Mouse (Mus musculus) large intestine, adult 2 months (tissue): ENCODE measurements around the gene Camkk1. TPM values are rescaled to one million over a fixed set of nuclear protein-coding genes. Genes with fewer than 3 reads are reported as not detected.
A peak's percentile ranks its signal among the peaks of the same experiment; 100 is the strongest.

Experiments used
- DNase-seq: peaks from one replicate; pipeline ENCODE4 v3.0.0-alpha.2; 2012; ENCODE audit warnings: low read depth, low spot score
- WGBS: fragments of 180-500 bp; shearing (Covaris S2); methylation state at CpG from one replicate; pipeline ENCODE4 v1.1.7; 2018; 5-methylcytosine and 5-hydroxymethylcytosine counted together
- polyA plus RNA-seq: library from polyadenylated mRNA; depleted of rRNA; stranded (reverse); fragments of >200 nt; gene quantifications from 2 replicates; pipeline ENCODE4 v1.2.3, GENCODE M21; 2012; rRNA removed

Camkk1 gene
- polyA plus RNA-seq: 3.8 and 4.2 TPM in 2 replicates

DNA sequence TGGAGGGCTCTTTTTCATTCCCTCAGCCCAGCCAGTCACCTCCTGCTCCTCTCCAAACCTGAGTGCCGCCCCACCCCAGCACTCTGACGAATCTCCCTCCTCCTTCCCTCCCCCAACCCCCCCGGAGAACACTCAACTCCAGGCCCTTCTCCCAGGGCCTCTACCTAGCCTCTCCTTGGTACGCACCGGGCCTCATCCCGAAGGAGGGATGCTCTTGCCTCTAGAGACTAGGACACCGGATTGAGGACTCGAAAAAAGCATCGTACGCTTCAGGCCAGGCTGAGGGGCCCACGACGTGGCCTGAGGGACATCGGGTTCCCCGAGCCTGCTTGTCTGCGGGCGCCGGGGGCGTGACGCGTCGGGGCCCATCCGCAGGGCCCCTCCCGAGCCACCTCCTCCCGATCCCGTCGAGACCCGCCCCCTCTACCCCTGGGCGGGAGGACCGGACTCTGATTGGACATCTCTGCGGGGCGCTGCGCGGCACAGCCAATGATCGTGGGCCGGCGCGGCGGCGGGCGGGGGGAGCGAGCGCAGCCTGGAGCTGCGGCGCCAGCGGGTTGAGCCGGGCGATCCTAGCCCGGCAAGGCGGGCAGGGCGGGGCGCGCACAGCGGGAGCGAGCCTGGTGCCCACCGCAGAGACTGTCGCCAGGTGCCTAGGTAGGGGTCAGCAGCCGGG, at the start of gene Camkk1:
Camkk1 (plus strand) TSS at position 538 of the 676 bp plus-strand sequence.
- DNase-seq: peak; percentile 36
- under 1% methylated on average over 57 of the region's 57 CpGs for WGBS

DNA sequence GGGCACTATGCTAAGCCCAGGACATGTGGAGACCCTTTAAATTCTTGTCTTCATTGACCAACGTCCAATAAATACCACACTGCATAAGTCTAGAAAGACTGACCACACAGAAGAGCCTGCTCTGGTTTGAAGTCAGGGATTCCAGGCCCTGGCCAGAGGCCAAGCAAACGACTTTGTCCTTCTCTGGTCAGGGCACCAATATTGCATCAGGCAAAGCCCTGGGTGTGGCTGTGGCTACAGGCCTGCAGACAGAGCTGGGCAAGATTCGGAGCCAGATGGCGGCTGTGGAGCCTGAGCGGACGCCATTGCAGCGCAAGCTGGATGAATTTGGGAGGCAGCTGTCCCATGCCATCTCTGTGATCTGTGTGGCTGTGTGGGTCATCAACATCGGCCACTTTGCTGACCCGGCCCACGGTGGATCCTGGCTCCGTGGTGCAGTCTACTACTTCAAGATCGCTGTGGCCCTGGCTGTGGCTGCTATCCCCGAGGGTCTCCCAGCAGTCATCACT, 43.8 kb upstream of the Camkk1 start:
- 73% methylated on average over 13 of the region's 13 CpGs for WGBS
- no peak for DNase-seq

DNA sequence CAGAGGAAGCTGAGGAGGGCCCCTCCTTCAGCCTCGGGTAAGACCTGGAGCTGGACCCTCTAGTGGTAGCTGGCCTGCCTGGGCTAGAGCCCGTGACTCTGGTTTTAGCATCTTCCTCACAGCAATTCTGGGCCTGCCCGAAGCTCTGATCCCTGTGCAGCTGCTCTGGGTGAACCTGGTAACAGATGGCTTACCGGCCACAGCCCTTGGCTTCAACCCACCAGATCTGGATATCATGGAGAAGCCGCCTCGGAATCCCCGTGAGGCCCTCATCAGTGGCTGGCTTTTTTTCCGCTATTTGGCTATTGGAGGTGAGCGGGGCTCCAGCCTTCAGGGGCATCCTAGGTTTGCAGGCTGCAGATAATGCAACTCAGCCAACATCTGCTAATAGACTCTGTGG, 36.3 kb upstream of the Camkk1 start:
- WGBS: 93% methylated on average over 9 of the region's 9 CpGs
- DNase-seq: no peak

DNA sequence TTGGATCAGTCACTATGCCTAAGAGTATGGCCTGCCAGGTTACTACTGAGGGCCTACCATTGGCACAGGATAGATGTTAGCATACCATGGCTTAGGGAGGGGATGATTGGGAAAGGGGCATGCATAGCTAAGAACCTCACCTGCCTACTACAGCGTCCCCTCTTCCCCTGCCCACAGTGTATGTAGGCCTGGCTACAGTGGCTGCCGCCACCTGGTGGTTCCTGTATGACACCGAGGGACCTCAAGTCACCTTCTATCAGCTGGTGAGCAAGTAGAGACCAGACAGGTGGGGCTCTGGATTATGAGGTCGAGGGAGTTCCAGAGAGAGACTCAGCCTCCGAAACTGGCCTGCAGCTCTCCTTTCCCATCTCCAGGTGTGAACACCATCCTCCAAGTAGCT, 35.5 kb upstream of the Camkk1 start:
- 55% methylated on average over 5 of the region's 5 CpGs for WGBS
- DNase-seq: no peak

DNA sequence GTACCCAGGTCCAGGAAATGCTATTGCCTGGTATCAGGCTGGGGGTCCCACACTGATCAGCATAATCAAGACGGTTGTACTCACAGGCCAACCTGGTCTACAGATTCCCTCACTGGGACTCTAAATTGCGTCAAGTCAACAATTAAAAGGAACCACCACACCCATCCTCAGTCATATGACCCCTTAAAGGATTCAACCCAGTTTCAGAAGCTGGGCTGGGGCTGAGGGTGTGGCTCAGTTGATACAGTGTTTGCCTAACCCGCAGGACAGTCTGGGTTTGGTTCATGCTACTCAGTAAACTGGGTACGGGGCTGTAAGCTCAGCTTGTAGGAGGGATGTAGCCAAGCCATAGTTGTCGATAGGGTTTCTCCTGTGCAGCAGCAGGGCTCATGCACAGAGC, 32.1 kb upstream of the Camkk1 start:
- WGBS: 34% methylated on average over 5 of the region's 5 CpGs
- DNase-seq: no peak

DNA sequence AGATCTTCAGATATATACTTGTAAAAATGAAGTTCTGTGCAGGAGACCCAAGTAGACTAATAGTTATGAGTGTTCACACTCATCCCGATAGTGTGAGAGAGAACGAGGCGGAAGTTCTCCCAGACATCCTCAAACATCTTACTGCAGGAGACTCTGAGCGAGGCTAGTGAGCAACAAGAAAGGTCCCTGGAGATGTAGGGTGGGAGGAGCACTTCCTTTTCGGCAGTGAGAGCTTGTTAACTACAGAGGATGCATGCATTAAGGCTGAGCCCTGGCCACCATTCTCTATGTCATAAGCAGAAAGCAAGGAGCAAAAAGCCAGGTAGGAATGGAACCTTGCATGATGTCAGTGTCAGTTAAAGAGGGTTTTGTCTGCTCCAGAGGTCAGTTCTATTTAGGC, 31.6 kb upstream of the Camkk1 start:
- DNase-seq: no peak
- 61% methylated on average over 5 of the region's 5 CpGs for WGBS

DNA sequence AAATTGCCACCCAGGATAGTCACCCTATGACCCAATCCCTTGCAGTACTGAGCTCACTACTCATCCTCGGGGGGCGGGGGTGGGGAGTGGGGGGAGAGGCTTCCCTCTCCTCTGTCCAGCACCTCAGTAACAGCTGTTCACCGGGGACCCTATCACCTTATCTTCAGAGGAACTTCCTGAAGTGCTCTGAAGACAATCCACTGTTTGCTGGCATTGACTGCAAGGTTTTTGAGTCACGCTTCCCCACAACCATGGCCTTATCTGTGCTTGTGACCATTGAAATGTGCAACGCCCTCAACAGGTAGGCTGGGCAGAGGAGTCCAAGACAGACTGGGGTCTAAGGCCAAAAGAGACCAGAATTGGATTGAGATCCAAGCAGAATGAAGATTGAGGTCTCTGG, 31.0 kb upstream of the Camkk1 start:
- no peak for DNase-seq
- 67% methylated on average over 5 of the region's 5 CpGs for WGBS

DNA sequence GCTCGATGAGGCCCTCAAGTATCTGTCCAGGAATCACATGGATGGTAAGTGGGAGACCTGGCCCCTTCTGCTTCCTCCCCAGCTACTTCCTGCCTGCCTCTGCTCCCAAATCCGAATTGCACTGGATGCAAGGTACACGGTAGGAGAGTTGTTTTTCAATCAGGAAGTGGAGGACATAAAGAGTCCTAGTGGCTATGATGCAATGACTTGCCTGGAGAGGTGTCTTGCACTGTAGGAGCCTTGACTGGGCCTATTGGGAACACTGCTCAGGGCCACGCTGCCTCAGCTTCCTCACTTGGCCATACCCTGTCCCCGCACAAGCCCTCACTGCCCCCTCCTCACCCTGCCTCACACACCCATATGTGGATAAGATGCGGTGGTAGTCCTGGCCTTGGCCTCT, 29.8 kb upstream of the Camkk1 start:
- no peak for DNase-seq
- 66% methylated on average over 6 of the region's 6 CpGs for WGBS

DNA sequence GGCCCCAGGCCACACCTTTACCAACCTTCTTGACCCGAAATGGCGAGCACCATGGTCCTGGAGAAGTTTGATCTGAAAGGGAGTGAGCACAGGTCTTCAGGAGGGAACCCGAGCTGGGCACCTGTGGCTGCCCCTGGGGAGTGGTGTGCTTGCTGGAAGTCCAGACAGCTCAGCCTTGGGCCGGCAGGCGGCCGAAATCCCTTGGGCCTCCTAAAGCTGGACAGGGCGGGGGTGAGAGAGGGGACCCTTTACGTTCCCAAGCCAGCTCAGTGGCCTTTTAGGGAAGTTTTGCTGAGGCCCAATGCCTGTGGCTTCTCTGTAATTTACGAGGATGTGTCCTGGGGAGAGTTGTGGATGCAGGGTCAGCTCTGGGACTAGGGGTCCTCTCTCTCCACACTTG, 28.1 kb upstream of the Camkk1 start:
- no peak for DNase-seq
- WGBS: 85% methylated on average over 9 of the region's 9 CpGs

DNA sequence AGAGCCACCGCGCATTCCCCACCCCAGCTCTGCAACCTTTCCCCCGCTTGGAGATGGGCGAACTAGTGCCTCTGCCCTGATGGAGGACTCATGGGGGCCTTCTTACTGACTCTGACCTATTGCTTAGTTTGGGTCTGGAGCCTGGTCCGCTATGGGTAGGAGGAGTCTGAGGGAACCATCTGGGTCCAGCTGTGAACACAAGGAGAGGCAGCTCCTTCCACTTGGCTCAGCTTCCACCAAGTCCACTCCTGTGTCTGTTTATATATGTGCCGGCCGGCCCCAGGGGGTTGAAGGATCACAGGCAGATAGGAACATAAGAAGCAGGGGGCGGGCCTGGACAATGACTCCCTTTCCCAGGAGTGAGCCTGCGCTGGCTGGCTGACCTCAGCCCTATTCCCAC, 26.8 kb upstream of the Camkk1 start:
- WGBS: 81% methylated on average over 9 of the region's 9 CpGs
- no peak for DNase-seq

DNA sequence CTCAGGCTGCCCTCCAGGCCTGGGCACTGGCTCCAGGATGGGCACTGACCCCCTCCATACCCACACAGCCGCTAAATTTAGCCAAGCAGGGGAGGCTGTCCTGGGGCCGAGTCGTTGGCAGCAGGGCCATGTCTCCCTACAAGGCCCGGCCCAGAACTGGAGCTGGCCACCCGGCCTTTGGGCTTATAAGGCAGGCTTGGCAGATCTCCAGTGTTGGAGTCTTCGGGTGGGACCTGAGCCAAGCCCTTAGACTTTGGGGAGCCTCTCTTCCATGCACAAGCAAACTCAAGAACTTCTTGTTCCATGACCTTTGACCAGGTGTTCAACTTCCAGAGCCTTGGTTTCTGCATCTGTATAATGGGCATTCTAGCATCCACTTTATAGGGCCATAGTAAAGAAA, 22.5 kb upstream of the Camkk1 start:
- DNase-seq: no peak
- 43% methylated on average over 6 of the region's 6 CpGs for WGBS

DNA sequence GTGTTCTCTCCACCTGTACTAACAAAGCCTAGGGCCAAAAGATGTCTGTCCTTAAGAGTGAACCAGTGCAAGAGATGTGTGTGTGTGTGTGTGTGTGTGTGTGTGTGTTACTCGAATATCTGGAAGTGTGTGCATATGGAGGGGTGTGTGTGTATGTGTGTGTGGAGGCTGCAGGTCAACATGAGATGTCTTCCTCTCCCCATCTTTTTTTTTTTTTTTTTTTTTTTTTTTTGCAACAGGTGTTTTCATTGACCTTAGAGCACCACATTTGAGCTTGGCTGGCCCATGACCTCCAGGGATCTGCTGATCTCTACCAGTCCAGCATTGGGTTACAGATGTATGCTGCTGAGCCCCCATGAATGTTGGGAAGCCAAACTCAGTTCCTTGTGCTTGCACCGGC, 22.0 kb upstream of the Camkk1 start:
- WGBS: 86% methylated on average over 2 of the region's 2 CpGs
- no peak for DNase-seq

DNA sequence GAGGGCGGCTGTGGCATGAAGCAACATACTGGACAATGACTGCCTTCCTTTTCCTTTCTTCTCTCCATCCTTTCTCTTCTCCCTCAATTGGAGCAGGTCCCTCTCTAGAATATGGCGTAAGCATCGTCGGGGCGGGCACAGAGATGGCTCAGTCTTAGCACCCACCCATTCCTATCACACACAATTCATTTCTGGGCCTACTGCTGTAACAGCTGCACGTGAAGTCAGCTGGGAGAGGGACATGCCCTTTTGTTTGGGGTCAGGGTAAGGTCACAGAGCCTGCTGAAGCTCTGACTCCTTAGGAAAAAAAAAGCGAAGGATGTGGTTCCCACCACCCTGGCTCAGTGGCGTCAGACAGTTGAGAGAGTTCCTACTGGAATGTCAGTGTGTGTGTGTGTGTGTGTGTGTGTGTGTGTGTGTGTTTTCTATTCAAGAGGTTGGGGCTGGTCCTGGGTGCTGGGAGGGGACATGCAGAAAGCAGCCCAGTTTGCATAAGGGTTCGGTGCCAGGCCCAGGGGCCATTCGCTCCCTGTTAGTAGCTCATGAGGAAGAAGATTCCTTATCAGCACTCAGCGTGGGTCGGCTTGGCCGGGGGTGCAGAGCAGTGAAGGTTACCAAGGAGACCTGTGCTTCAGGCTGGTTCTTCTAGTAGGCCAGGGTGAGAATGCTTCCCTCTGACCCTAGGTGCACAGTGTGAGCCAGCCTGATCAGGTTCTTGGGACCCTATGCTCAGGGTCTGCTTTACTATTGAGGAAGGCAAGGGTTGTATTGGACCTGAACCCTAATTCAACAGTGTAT, 21.1 kb upstream of the Camkk1 start:
- DNase-seq: no peak
- 61% methylated on average over 13 of the region's 13 CpGs for WGBS

DNA sequence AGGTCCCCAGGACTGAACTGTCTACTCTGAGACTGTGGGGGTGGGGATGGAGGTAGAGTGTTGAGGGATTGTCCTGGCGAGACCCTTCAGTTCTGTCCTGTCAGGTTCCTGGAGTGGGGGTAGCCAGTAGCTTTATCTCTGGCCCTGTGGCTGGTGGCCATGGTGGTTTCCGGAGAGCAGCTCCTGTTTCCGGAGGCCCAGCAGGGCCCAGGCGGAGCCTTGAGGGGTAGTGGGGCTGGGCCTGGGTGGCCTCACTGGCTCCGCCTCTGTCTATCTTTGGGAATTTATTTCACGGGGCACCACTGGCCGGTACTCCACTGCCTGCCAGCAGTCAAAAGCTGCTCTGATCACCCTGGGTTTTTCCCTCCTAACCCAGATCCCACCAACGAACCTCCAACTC, 20.0 kb upstream of the Camkk1 start, which contains the start of gene P2rx1:
P2rx1 (plus strand) TSS at position 333 of the 400 bp plus-strand sequence.
- no peak for DNase-seq

DNA sequence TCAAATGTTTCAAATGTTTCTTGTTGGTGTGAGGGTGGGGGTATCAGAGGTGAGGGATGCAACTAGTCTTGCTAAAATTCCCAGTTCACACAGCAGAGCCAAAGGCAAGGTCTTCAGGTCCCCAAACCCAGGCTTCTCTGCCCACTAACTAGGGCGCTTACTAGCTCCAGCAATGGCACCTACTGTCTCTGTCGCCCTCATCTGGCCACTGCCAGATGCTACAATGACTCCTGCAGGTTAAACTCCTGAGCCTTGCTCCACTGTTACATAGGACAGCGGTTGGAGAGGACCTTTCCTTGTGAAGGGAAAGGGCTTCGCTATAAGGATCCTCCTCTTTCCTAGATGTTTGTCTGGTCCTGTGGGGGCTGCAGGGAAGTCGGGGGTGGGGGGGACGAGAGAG, 17.8 kb upstream of the Camkk1 start:
- 11% methylated on average over 6 of the region's 6 CpGs for WGBS
- peak; percentile 32 for DNase-seq

More for the DNA sequence above, 20.0 kb upstream of the Camkk1 start, which contains the start of gene P2rx1:
- 54% methylated on average over 8 of the region's 8 CpGs for WGBS

DNA sequence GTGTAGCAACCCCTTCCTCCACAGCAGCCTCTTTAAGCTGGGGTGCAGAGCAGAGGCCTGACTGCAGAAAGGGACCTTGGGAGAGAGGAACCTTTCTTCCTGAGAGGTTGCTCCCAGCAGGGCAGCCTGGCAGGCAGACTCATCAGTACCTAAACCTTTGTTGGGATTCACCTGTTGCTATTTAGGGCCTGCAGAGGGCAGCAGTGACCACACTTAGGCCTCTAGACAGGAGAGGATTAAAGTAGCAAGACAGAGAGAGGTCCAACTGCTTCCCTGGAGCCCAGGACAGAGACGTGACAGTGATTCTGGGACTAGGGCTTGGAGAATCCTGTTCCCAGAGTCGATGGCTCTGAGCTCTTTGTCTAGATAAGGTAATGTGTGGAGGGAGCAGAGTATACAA, 12.4 kb upstream of the Camkk1 start:
- 3% methylated on average over 2 of the region's 2 CpGs for WGBS
- peak; percentile 69 for DNase-seq

DNA sequence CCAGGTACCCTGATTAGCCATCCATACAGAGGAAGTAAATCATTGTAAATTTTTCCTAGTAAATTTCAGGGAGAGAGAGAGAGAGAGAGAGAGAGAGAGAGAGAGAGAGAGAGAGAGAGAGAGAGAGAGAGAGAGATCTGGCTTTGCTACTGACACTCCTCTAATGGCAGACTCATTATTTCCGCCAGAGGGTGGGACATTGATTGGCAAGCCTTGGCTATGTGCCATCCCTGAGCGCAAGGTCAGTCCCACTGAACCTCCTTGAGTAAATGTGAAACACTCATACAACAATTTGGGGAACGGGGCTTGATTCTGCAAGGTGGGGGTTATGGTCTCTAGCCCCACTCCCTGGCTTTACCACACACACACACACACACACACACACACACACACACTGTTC, 11.7 kb upstream of the Camkk1 start:
- WGBS: 44% methylated on average over 3 of the region's 3 CpGs
- no peak for DNase-seq

DNA sequence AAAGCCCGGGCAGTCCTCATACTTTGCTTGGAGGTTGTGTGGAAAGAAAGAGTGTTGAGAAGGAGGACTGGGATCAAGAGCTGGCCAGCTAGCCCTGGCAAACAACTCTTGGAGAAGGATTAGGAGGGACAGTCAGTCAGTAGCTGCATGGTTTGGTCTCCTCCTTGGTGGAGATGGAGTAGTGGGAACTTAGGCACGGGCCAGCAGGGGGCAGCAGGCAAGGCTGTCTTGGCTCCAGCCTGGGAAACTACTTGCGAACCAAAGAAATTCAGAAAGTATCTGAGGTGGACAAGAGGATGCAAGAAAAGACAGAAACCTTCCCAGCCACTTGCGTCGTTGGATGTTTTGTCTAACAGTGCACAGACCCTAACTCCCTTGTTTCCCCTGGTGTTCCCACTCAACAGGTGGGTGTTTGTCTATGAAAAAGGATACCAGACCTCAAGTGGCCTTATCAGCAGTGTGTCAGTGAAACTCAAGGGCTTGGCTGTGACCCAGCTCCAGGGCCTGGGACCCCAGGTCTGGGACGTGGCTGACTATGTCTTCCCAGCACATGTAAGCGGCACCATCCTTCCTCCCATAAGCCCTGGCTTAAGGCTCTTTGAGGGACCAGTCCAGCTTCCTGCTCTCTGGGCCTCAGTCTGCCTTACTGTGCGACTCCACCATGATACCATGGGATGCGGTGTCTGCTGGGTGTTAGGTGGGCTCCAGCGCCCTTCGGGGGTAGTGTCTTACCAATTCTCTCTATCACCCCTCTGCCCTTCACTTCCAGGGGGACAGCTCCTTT, 10.9 kb upstream of the Camkk1 start:
- DNase-seq: no peak
- 56% methylated on average over 11 of the region's 11 CpGs for WGBS

DNA sequence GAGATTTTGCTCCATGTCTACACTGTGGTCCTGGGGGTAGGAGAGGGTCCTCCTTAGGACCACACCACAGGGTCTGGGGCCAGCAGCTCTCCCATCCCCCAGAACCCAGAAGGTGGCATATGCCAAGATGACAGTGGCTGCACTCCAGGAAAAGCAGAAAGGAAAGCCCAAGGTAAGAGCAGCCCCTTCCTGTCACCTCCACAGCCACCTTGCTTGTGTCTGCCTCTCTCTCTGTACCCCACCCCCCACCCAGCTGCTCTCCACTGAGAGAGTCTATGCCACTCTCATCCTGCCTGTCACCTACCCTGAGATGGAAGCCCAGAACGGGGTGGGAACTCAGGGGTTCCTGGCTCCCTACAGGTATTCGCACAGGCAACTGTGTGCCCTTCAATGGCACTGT, 10.0 kb upstream of the Camkk1 start:
- 71% methylated on average over 2 of the region's 2 CpGs for WGBS
- DNase-seq: no peak
